Mouse (Mus musculus) neural tube, embryonic 12.5 days (tissue): Measurements from ENCODE around the gene Capn7. TPM values are rescaled to one million over a fixed set of nuclear protein-coding genes. Genes with fewer than 3 reads are reported as not detected.

ENCODE experiments used
- ATAC-seq: fragments of 200-750 bp; cut with Nextera tagmentation; 2 replicates; pipeline ENCODE4 v1.8.0; 2017; ENCODE audit warnings: low read depth, mild to moderate bottlenecking, moderate TSS enrichment, moderate library complexity; ENCODE audit not compliant: low FRiP score
- H3K27ac ChIP-seq: fragments of 300-500 bp; sonication (generic); 2 replicates; pipeline ENCODE4 v1.5.1; 2016
- H3K27me3 ChIP-seq: fragments of 300-500 bp; sonication (generic); replicated peaks from 2 replicates; pipeline ENCODE4 v1.6.1; 2016; ENCODE audit warnings: mild to moderate bottlenecking
- H3K36me3 ChIP-seq: fragments of 300-500 bp; sonication (generic); 2 replicates; pipeline ENCODE4 v1.6.1; 2016; ENCODE audit warnings: mild to moderate bottlenecking
- H3K4me1 ChIP-seq: fragments of 300-500 bp; sonication (generic); 2 replicates; pipeline ENCODE4 v1.6.1; 2016
- H3K4me2 ChIP-seq: fragments of 300-500 bp; sonication (generic); replicated peaks from 2 replicates; pipeline ENCODE4 v1.6.1; 2016; ENCODE audit warnings: mild to moderate bottlenecking
- H3K4me3 ChIP-seq: fragments of 300-500 bp; sonication (generic); 2 replicates; pipeline ENCODE4 v1.5.1; 2016
- H3K9ac ChIP-seq: fragments of 300-500 bp; sonication (generic); 2 replicates; pipeline ENCODE4 v1.6.1; 2016; ENCODE audit warnings: mild to moderate bottlenecking
- H3K9me3 ChIP-seq: fragments of 300-500 bp; sonication (generic); 2 replicates; pipeline ENCODE4 v1.6.1; 2016; ENCODE audit warnings: mild to moderate bottlenecking
- WGBS: fragments of 180-500 bp; shearing (Covaris S2); methylation state at CpG from one replicate; pipeline ENCODE4 v1.1.7; 2016; 5-methylcytosine and 5-hydroxymethylcytosine counted together
- polyA plus RNA-seq: library from polyadenylated mRNA; unstranded; fragments of >200 nt; fragmentation: Nextera tagmentation; extraction: Ambion mirVana; gene quantifications from 2 replicates; pipeline ENCODE4 v1.2.1, GENCODE M21; 2016

Capn7 gene
- polyA plus RNA-seq, 1 experiment from 2014 or later, result 60.7 TPM

DNA sequence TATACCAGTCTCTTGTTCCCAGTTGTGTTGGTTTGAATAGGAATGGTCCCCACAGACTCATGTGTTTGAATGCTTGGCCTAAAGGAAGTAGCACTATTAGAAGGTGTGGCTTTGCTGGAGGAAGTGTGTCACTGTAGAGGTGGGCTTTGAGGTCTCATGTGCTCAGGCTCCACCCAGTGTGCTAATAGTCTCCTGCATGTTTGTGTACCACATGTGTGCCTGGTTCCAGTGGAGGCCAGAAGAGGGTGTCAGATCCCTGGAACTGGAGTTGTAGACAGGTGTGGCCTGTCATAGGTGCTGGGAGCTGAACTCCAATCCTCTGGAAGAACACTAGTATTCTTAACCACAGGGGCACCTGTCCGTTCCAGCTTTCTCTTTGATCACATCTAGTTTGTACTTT, 9.2 kb upstream of the Capn7 start:
- Histone ChIP-seq H3K27ac (no peak overlapping the region), H3K4me1 (no peaks in the 10 kb centered on the region), H3K27me3 (no peaks in the 10 kb centered on the region), H3K36me3 (no peaks in the 10 kb centered on the region), H3K4me2 (no peak overlapping the region), H3K4me3 (no peak overlapping the region), H3K9me3 (no peaks in the 10 kb centered on the region), H3K9ac (no peak overlapping the region)
- WGBS, result 97% methylated on average over 1 of the region's 1 CpGs
- ATAC-seq, result no peak

DNA sequence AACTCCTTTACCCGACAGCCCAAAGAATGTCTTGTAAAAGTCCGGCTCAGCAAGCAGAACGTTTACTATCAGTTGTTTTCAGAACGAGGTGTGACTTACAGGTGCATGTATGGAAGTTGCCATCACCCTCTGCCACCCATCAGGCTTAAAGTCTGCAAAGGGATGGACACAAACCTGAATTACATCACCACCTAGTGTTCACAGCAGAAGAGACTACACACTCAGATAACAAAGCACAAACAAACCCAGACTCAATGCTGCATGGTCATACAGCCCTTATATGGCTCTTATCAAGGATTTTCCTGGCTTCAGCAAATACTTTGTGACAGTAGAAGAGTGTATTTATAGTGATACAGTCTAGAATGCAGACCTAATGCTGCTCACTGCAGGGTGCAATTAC, 8.8 kb upstream of the Capn7 start:
- Histone ChIP-seq H3K36me3 (no peaks in the 10 kb centered on the region), H3K4me3 (no peak overlapping the region), H3K4me1 (no peaks in the 10 kb centered on the region), H3K9me3 (no peaks in the 10 kb centered on the region), H3K27ac (no peak overlapping the region), H3K27me3 (no peaks in the 10 kb centered on the region), H3K9ac (no peak overlapping the region), H3K4me2 (no peak overlapping the region)
- no peak for ATAC-seq
- WGBS, result 84% methylated on average over 4 of the region's 4 CpGs

DNA sequence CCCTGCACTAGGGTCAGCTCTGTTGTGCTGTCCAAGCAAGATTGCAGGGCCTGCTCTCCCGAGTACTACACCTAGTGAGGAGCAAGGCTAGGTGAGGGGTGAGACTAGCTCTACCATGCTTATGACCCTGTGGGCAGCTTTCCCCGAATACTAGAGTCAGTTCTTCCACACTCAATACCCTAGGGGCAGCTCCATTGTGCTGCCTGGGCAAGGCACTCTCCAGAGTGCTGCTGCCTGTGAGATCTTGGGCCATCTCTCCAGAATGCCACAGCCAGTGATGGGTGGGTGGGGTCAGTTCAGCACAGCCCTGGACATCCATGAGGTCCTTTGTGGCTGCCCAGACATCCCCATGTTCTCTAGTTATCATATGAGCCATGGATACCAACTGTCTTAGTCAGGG, 6.7 kb upstream of the Capn7 start:
- no peaks in the 10 kb centered on the region for H3K4me1 ChIP-seq
- 55% methylated on average over 2 of the region's 2 CpGs for WGBS

DNA sequence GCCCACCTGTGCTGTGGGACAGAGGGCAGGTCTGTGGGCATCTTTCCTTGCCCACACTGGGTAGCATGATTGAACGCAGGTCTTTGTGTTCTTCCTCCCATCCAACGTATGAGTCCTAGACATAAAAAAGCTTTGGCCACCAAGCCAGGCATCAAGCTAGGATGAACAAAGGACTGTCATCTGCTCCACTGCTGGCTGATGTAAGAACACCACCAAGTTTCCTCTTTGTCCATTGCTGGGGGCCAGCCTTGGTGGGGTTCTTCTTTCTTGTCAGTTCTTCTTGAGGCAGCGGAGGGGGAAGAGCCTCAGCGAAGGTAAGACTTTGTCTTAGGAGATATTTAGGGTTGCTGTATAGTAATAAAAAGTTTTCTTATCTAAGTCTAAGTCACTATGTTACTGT, 5.5 kb upstream of the Capn7 start:
- Histone ChIP-seq H3K4me2 (no peak overlapping the region), H3K9ac (no peak overlapping the region), H3K27me3 (no peaks in the 10 kb centered on the region), H3K36me3 (no peaks in the 10 kb centered on the region), H3K4me1 (0 out of 2 replicates have a peak, but pooled peaks cover 4% of the 10 kb centered on the region), H3K27ac (no peak overlapping the region), H3K9me3 (no peaks in the 10 kb centered on the region), H3K4me3 (no peak overlapping the region)
- WGBS, result 67% methylated on average over 4 of the region's 4 CpGs
- no peak for ATAC-seq

More for the DNA sequence above, 6.7 kb upstream of the Capn7 start:
- Histone ChIP-seq H3K36me3 (no peaks in the 10 kb centered on the region), H3K27me3 (no peaks in the 10 kb centered on the region), H3K27ac (no peak overlapping the region), H3K4me2 (no peak overlapping the region), H3K9ac (no peak overlapping the region), H3K4me3 (no peak overlapping the region), H3K9me3 (no peaks in the 10 kb centered on the region)
- no peak for ATAC-seq

DNA sequence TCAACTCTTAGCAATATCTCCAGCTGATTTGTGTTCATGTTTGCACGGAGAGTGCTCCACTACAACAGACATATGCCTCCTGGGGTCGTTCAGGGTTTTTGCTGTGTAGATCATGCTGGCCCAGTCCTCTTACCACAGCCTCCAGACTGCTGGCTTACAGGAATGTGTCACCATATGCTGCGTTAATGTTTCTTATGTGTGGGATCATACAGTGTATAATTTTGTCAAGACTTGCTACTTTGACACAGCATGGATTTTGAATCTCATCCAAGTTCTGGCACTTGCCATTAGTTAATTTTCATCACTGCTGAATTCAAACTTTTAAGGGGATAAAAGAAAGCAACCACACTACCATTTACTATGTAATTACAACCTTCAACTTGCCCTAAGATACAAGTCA, 673 bp upstream of the Capn7 start:
- 59% methylated on average over 3 of the region's 3 CpGs for WGBS
- Histone ChIP-seq H3K4me3 (peak overlapping the region; percentile 87; the same call in 1 of the 2 replicates), H3K27me3 (no peaks in the 10 kb centered on the region), H3K36me3 (peaks cover 3% of the 10 kb centered on the region; the same call in 1 of the 2 replicates), H3K4me1 (peaks cover 18% of the 10 kb centered on the region), H3K4me2 (peak overlapping the region; percentile 68), H3K9ac (no peak overlapping the region), H3K9me3 (no peaks in the 10 kb centered on the region), H3K27ac (no peak overlapping the region)
- no peak for ATAC-seq

DNA sequence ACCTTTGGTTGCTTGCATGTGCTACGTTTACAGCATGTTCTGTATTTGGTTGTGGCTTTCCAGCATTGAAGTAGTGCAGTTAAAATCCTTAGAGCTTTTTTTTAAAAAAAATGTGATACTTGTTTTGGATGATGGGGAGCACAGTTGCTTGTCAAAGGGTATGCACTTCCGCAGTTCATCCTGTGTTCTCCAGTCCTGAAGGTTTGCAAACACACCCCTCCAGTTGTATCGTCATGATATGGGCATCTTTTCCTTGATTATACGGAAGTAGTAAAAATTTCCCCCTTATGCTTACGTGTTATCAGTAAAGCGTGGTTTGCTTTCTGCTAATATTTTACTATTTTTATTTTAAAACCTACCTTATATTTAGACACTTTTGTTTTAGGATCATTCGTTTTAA, 968 bp downstream of the Capn7 start:
- Histone ChIP-seq H3K27ac (no peak overlapping the region), H3K27me3 (no peaks in the 10 kb centered on the region), H3K4me3 (peak overlapping the region; percentile 87), H3K9me3 (no peaks in the 10 kb centered on the region), H3K4me2 (peak overlapping the region; percentile 68), H3K36me3 (peaks cover 5% of the 10 kb centered on the region; the same call in 1 of the 2 replicates), H3K4me1 (peaks cover 18% of the 10 kb centered on the region), H3K9ac (peak overlapping the region; percentile 85)
- WGBS, result 52% methylated on average over 7 of the region's 7 CpGs
- no peak for ATAC-seq

DNA sequence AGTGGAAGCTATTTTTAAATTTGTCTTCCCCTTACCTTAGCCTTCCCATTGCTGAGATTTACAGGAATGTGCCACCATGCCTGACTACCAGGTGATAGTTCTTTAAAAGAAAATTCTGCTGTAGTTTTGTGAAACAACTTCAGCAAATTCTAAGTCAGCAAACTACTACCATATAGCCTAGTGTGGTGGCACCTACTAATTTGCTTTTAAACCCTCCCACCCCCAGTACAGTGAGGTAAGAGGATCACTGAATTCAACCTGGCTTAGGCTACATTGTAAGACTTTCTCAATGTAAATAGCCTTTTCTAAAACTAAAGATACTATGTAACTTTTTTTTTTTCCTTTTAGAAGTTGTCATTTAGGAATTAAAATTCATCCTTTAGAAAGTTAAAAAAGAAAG, 1.5 kb downstream of the Capn7 start:
- Histone ChIP-seq H3K4me2 (peak overlapping the region; percentile 68), H3K4me3 (no peak overlapping the region), H3K9me3 (no peaks in the 10 kb centered on the region), H3K27ac (no peak overlapping the region), H3K9ac (no peak overlapping the region), H3K4me1 (peaks cover 18% of the 10 kb centered on the region), H3K36me3 (peaks cover 5% of the 10 kb centered on the region; the same call in 1 of the 2 replicates), H3K27me3 (no peaks in the 10 kb centered on the region)
- no peak for ATAC-seq

DNA sequence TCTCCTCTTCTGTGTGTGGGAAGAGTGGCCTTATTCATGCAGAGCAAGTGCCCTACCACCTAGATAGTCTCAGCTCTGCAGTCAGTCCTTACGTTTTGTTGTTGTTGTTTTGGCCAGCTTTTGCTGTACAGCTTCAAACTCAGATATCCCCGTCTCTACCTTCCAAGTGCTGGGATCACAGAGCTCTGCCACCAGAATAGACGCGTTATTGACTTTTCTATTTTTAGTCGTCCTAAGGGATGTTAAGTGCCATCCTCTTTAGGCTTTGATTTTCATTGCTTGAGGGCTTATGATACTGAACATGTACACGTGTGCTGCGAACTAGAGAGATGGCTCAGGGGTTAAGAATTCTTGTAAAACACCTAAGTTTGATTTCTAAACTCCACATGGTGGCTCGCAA, 6.8 kb downstream of the Capn7 start:
- ATAC-seq, result no peak
- H3K27me3 ChIP-seq, result no peaks in the 10 kb centered on the region
- H3K4me1 ChIP-seq, result peaks cover 4% of the 10 kb centered on the region; the same call in 1 of the 2 replicates
- H3K4me2 ChIP-seq, result no peak overlapping the region
- no peak overlapping the region for H3K4me3 ChIP-seq
- no peak overlapping the region for H3K9ac ChIP-seq
- H3K9me3 ChIP-seq, result no peaks in the 10 kb centered on the region
- H3K36me3 ChIP-seq, result peaks cover 25% of the 10 kb centered on the region
- WGBS, result 87% methylated on average over 8 of the region's 8 CpGs
- H3K27ac ChIP-seq, result no peak overlapping the region

DNA sequence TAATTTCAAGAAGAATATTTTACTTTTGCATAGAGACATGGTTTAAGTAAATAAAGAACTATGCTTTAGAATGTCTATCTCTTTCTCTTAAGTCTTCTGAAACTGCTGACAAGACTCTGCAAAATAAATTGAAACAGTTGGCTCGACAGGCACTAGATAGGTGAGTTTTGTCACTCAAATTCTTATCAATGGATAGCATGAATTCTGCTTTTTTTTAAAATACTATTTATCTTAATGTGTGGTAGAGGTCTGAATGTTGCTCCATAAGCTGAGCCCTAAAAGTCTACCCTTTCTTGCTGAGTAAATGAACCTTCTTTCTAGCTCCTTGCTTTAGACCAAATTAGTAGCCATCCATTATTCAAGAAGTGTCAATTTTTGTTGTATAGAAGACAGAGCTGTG, 8.9 kb downstream of the Capn7 start:
- ATAC-seq, result no peak
- 96% methylated on average over 1 of the region's 1 CpGs for WGBS
- H3K4me2 ChIP-seq, result no peak overlapping the region
- no peaks in the 10 kb centered on the region for H3K27me3 ChIP-seq
- no peaks in the 10 kb centered on the region for H3K9me3 ChIP-seq
- H3K27ac ChIP-seq, result no peak overlapping the region
- peaks cover 31% of the 10 kb centered on the region for H3K36me3 ChIP-seq
- H3K4me3 ChIP-seq, result no peak overlapping the region
- H3K9ac ChIP-seq, result no peak overlapping the region
- no peaks in the 10 kb centered on the region for H3K4me1 ChIP-seq

DNA sequence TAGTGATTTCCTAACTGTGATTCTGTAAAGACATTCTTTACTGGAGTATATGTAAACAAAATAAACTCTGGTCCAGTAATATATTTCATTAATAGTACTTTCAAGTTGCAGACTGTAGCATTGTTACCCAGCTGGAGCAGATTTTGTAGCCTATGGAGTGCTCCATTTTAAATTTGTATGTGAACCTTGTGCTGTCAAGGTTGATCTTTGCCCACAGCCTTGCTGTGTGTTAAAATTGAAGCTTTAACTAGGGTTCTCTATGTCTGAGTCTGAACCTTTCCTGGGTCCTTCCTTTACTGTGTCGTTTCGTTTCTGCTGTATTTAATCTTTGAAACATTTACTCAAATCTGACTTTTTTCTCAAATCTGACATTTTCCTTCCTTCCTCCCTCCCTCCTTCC, 25.8 kb downstream of the Capn7 start:
- peaks cover 53% of the 10 kb centered on the region for H3K36me3 ChIP-seq
- ATAC-seq, result no peak

DNA sequence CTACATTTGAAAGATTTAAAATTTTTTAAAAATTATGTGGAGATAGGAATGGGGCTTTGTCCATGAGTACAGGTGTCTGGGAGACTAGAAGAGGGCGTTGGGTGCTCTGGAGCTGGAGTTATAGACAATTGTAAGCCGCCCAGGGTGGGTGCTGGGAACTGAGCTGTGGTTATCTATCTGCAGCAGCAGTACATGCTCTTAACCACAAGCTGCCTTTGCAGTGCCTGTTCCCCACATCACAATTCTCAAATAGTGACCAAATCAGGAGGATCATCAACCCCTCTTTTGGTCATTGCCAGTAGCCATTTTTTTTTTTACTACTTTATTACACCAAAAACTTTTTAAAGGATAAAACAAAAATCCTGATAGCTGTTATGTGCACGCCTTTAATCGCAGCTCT, 28.2 kb downstream of the Capn7 start:
- Histone ChIP-seq H3K9ac (no peak overlapping the region), H3K9me3 (no peaks in the 10 kb centered on the region), H3K4me3 (no peak overlapping the region), H3K27ac (no peak overlapping the region), H3K4me1 (no peaks in the 10 kb centered on the region), H3K27me3 (no peaks in the 10 kb centered on the region), H3K4me2 (no peak overlapping the region), H3K36me3 (peaks cover 58% of the 10 kb centered on the region)
- WGBS, result 96% methylated on average over 4 of the region's 4 CpGs
- ATAC-seq, result no peak

More for the DNA sequence above, 25.8 kb downstream of the Capn7 start:
- H3K9ac ChIP-seq, result no peak overlapping the region
- 97% methylated on average over 2 of the region's 2 CpGs for WGBS
- no peak overlapping the region for H3K4me3 ChIP-seq
- H3K4me1 ChIP-seq, result no peaks in the 10 kb centered on the region
- no peaks in the 10 kb centered on the region for H3K27me3 ChIP-seq
- H3K9me3 ChIP-seq, result no peaks in the 10 kb centered on the region
- H3K4me2 ChIP-seq, result no peak overlapping the region
- H3K27ac ChIP-seq, result no peak overlapping the region

DNA sequence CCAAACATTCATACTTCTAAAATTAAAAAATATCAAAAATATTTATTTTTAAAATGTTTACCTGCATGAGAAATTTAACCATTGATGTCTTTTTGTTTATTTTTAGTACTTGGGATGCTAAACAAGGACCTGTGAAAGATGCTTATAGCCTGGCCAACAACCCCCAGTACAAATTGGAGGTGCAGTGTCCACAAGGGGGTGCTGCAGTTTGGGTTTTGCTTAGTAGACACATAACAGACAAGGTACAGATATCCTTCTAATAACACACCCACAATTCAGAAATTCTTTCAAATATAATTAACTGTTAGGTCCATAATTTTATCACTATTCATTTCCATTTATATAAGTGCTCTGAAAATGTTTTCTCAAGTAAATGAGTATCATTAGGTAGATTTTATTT, 28.9 kb downstream of the Capn7 start:
- no peaks in the 10 kb centered on the region for H3K9me3 ChIP-seq
- no peak for ATAC-seq
- H3K9ac ChIP-seq, result no peak overlapping the region
- no peak overlapping the region for H3K4me2 ChIP-seq
- H3K4me3 ChIP-seq, result no peak overlapping the region
- no peaks in the 10 kb centered on the region for H3K27me3 ChIP-seq
- H3K4me1 ChIP-seq, result no peaks in the 10 kb centered on the region
- peaks cover 61% of the 10 kb centered on the region for H3K36me3 ChIP-seq
- no peak overlapping the region for H3K27ac ChIP-seq

DNA sequence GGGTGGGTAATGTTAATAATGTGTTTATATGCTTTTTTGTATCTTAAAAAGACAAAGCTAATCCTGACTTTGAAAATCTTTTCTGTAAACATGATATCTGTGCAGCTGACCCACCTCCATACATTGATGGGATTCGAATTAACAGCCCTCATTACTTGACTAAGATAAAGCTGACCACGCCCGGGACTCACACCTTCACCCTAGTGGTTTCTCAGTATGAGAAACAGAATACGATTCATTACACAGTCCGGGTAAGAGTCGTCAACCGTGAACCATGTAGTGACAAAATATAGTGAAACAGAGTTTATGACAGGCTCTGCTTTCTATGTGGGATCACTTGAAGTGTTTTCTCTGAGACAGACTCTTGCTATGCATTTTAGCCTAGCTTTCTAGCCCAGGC, 31.5 kb downstream of the Capn7 start:
- 93% methylated on average over 7 of the region's 7 CpGs for WGBS
- Histone ChIP-seq H3K27me3 (no peaks in the 10 kb centered on the region), H3K4me2 (no peak overlapping the region), H3K4me1 (no peaks in the 10 kb centered on the region), H3K36me3 (peaks cover 70% of the 10 kb centered on the region), H3K9me3 (no peaks in the 10 kb centered on the region), H3K4me3 (no peak overlapping the region), H3K27ac (no peak overlapping the region), H3K9ac (no peak overlapping the region)
- ATAC-seq, result no peak
